Mouse (Mus musculus) liver, embryonic 16.5 days (tissue): ENCODE data around the gene Esrra. TPM values are rescaled to one million over a fixed set of nuclear protein-coding genes. Genes with fewer than 3 reads are reported as not detected.

Source experiments
- ATAC-seq: fragments of 200-750 bp; cut with Nextera tagmentation; 2 replicates; pipeline ENCODE4 v1.8.0; 2017; ENCODE audit warnings: low read depth, mild to moderate bottlenecking, moderate number of reproducible peaks, moderate library complexity
- H3K27ac ChIP-seq: fragments of 300-500 bp; sonication (generic); 2 replicates; pipeline ENCODE4 v1.5.1; 2014; ENCODE audit warnings: mild to moderate bottlenecking, low read length
- H3K27me3 ChIP-seq: fragments of 300-500 bp; sonication (generic); 2 replicates; pipeline ENCODE4 v1.6.1; 2014; ENCODE audit warnings: low read depth, low read length, mixed read lengths; ENCODE audit not compliant: control insufficient read depth, insufficient read depth
- H3K36me3 ChIP-seq: fragments of 300-500 bp; sonication (generic); 2 replicates; pipeline ENCODE4 v1.6.1; 2014; ENCODE audit warnings: mild to moderate bottlenecking; ENCODE audit not compliant: control insufficient read depth, insufficient read depth
- H3K4me1 ChIP-seq: fragments of 300-500 bp; sonication (generic); 2 replicates; pipeline ENCODE4 v1.6.1; 2014; ENCODE audit warnings: low read depth, low read length, mixed read lengths; ENCODE audit not compliant: control insufficient read depth
- H3K4me2 ChIP-seq: fragments of 300-500 bp; sonication (generic); 2 replicates; pipeline ENCODE4 v1.6.1; 2014; ENCODE audit warnings: low read depth, low read length, mixed read lengths
- H3K4me3 ChIP-seq: fragments of 300-500 bp; sonication (generic); 2 replicates; pipeline ENCODE4 v1.5.1; 2014; ENCODE audit warnings: low read depth, mild to moderate bottlenecking, low read length
- H3K9ac ChIP-seq: fragments of 300-500 bp; sonication (generic); 2 replicates; pipeline ENCODE4 v1.6.1; 2014; ENCODE audit warnings: low read depth, low read length
- H3K9me3 ChIP-seq: fragments of 300-500 bp; sonication (generic); replicated peaks from 2 replicates; pipeline ENCODE4 v1.6.1; 2016; ENCODE audit warnings: low read length; ENCODE audit not compliant: control insufficient read depth
- WGBS: fragments of 180-500 bp; shearing (Covaris S2); extraction: QIAGEN DNeasy Blood & Tissue Kit; methylation state at CpG from one replicate; pipeline ENCODE4 v1.1.7; 2014; ENCODE audit not compliant: insufficient replicate concordance; 5-methylcytosine and 5-hydroxymethylcytosine counted together
- polyA plus RNA-seq: library from polyadenylated mRNA; unstranded; fragments of >200 nt; fragmentation: Nextera tagmentation; extraction: Ambion mirVana; gene quantifications from 2 replicates; pipeline ENCODE4 v1.2.1, GENCODE M21; 2015

Esrra gene
- polyA plus RNA-seq, 1 experiment from 2014 or later = 4.8 TPM

DNA sequence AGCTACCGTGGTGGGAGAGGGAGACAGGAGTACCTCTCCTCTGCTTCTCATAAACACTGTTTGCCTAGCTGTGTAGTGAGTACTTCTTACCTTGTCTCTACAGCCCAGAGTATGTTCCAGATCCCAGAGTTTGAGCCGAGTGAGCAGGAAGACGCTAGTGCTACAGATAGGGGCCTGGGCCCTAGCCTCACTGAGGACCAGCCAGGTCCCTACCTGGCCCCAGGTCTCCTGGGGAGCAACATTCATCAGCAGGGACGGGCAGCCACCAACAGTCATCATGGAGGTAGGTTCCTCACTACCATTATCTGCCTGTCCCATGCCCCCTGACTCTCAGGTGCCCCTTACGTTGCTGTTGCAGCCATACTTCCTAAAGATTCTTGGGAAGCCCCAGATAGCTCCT, 21.2 kb upstream of the Esrra start:
- ATAC-seq = no peak
- Histone ChIP-seq H3K9ac (peak overlapping the region; percentile 69), H3K4me1 (peaks cover 17% of the 10 kb centered on the region), H3K27me3 (no peaks in the 10 kb centered on the region), H3K27ac (peak overlapping the region; percentile 58), H3K4me2 (peak overlapping the region; percentile 93), H3K36me3 (no peaks in the 10 kb centered on the region), H3K4me3 (peak overlapping the region; percentile 79), H3K9me3 (no peaks in the 10 kb centered on the region)
- 20% methylated on average over 5 of the region's 5 CpGs for WGBS

DNA sequence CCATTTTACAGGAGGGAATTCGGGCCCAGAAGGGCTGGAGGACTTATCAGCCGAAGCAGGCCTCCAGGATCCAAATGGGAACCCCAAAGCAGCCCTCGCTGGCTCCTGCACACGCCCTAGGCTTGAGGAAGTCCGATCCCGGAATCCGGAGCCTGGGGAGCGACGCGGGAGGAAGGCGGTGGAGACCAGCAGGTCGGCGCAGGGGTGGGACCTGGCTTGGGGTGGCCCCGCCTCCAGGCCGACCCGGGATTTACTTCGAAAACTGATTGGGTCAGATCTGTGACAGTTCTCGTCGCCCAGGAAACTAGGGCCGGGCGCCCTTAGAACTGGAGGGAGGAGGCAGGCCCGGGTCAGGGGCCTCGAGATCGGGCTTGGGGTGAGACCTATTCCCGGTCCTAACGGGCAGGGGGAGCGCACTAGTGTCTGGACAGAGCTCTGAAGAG, 20.7 kb upstream of the Esrra start, which contains the start of gene Gpr137:
Gpr137 (minus strand) TSS at position 232 of the 443 bp plus-strand sequence.
- WGBS = 0% methylated on average over 27 of the region's 27 CpGs
- Histone ChIP-seq H3K4me2 (peak within 1 kb of the TSS; percentile 93), H3K4me3 (peak within 1 kb of the TSS; percentile 79), H3K4me1 (peaks cover 17% of the 10 kb centered on the region), H3K27ac (peak within 1 kb of the TSS; percentile 89), H3K9ac (peak within 1 kb of the TSS; percentile 81), H3K36me3 (no peaks in the 10 kb centered on the region), H3K9me3 (no peaks in the 10 kb centered on the region), H3K27me3 (no peaks in the 10 kb centered on the region)
- ATAC-seq = peak; percentile 92

DNA sequence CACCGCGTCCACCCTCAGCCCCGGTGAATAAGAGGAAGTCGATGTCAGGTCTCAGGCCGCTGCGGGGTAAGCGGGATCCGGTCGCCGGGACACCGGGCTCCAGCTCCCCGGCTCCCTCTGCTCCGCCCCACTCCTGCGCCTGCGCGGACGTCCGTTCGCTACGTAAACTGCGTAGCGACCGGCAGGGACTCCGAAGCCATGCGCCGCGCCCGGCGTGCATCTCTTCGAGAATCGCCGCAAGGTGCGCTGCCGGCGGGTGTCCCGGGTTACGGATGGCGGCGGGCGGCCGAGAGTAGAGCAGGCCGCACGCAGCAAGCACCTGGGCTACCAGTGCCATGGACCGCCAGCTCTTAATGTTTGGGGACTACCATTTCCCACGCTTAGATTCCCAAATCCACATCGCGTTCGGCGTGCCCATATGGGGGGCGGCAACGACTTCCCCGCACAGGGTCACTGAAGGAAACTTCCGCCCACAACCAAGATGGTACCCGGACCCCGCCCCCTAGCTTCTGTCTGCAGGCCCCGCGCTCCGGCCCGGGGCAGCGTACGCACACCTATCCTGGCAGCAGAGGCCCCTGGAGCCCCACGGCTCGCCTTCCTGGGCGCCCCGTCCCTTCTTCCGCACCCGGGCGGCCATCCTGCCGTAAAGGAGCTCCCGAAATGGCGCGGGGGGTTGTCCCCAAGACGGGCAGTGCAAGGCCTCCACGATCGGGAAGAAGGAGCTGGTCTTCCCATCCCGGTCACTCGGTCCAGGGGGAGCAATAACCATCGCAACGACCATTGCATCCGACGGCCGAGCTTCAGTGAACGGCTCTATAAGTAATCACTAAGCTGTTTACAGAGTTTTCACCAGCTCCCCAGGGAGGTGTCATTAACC, 20.0 kb upstream of the Esrra start, which contains the start of gene Bad:
Bad (plus strand) TSS at position 490 of the 877 bp plus-strand sequence.
- H3K4me3 ChIP-seq = peak within 1 kb of the TSS; percentile 79
- peak within 1 kb of the TSS; percentile 93 for H3K4me2 ChIP-seq
- H3K27ac ChIP-seq = peak within 1 kb of the TSS; percentile 89
- peak; percentile 78 for ATAC-seq
- peak within 1 kb of the TSS; percentile 81 for H3K9ac ChIP-seq
- no peaks in the 10 kb centered on the region for H3K9me3 ChIP-seq
- H3K4me1 ChIP-seq = peaks cover 17% of the 10 kb centered on the region
- H3K27me3 ChIP-seq = no peaks in the 10 kb centered on the region
- under 1% methylated on average over 83 of the region's 83 CpGs for WGBS
- no peaks in the 10 kb centered on the region for H3K36me3 ChIP-seq

DNA sequence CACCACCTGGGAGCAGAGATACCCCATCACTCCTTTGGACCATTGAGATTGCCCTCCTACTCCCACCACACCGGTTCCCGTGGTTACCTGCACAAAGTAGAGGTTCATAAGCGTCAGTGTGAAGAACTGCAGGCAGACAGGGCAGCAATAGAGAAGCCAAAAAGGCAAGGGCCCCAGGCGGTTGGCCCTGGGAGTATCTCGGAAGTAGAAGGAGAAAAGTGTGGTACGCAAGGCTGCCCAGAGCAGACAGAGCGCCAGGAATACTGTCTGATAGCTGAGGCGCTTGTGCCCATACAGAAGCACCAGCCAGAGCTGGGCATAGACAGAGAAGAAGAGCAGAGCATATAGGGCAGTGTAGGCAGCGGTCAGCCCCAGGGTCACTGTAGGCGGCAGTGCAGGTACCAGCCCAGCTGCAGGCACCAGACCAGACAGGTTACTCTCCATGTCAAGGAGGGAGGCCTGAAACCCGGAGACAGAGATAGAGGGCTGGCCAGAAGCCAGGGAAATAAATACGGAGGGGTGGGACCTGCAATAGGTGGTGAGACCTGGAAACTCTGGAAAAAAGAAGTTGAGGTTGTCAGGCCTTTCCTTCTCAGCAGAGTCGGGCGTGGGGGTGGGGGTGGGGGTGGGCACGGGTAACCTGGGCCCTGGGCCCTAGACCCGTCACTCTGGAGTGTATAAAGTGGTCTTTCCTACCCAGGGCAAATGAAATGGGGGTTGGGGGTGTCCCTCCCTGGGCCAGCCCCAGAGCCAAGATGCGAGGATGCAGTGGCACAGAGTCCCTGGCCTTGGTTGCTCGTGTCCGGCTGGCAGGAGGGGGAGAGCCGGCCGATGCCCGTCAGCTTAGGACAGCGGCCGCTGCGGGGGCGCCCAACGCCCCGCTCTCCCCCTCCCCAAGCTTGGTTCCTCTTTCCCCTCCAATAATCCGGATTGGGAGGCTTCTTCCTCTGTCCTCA, 19.1 kb upstream of the Esrra start:
- Histone ChIP-seq H3K4me3 (peak overlapping the region; percentile 79), H3K9ac (peak overlapping the region; percentile 81), H3K4me2 (peak overlapping the region; percentile 93), H3K27me3 (peaks cover 5% of the 10 kb centered on the region), H3K4me1 (peaks cover 17% of the 10 kb centered on the region), H3K27ac (no peak overlapping the region), H3K36me3 (no peaks in the 10 kb centered on the region), H3K9me3 (no peaks in the 10 kb centered on the region)
- 25% methylated on average over 29 of the region's 29 CpGs for WGBS
- no peak for ATAC-seq

DNA sequence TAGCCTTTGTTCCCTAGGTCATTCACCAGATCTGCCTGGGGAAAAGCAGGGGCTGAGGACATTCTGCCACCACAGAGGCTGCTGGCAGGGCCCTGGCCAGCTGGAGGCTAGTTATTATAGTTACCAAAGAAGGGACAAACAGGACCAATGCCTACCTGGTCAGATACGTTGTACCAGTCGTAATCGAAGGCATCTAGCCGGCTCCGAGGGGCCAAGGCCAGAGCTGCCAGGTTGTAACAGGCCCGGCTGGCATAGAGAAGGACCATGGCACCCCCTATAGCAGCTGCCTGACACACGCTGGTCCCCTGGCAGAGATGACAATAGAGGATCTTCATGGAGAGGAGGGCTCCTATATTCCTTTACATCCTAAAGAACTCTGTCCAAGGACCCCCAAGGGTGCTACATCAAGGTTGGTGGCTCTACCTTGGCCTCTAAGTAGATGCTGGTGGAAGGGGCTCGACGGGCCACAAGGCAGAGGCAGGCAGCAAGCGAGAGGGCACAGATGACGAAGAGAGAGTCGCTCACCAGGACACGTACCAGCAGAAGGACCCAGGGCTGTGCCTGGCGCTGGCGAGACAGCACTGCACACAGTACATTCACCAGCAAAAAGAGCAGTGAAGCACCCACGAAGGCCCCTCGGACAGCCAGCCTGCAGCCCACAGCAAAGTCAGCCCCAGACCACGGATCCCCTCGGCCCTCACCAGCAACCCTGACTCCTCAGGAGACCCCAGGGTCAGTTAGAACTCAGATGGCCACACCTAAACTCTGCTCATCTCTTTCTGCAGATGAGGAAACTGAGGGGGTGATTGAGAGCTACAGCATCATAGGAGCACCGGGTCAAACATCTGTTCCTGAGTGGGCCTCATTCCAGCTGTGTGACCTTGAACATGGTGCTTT, 17.7 kb upstream of the Esrra start:
- 78% methylated on average over 20 of the region's 20 CpGs for WGBS
- no peak overlapping the region for H3K9ac ChIP-seq
- H3K27me3 ChIP-seq = peaks cover 18% of the 10 kb centered on the region
- no peaks in the 10 kb centered on the region for H3K36me3 ChIP-seq
- no peak overlapping the region for H3K27ac ChIP-seq
- ATAC-seq = no peak
- H3K4me3 ChIP-seq = no peak overlapping the region
- H3K4me1 ChIP-seq = peaks cover 17% of the 10 kb centered on the region
- H3K4me2 ChIP-seq = no peak overlapping the region
- H3K9me3 ChIP-seq = no peaks in the 10 kb centered on the region

DNA sequence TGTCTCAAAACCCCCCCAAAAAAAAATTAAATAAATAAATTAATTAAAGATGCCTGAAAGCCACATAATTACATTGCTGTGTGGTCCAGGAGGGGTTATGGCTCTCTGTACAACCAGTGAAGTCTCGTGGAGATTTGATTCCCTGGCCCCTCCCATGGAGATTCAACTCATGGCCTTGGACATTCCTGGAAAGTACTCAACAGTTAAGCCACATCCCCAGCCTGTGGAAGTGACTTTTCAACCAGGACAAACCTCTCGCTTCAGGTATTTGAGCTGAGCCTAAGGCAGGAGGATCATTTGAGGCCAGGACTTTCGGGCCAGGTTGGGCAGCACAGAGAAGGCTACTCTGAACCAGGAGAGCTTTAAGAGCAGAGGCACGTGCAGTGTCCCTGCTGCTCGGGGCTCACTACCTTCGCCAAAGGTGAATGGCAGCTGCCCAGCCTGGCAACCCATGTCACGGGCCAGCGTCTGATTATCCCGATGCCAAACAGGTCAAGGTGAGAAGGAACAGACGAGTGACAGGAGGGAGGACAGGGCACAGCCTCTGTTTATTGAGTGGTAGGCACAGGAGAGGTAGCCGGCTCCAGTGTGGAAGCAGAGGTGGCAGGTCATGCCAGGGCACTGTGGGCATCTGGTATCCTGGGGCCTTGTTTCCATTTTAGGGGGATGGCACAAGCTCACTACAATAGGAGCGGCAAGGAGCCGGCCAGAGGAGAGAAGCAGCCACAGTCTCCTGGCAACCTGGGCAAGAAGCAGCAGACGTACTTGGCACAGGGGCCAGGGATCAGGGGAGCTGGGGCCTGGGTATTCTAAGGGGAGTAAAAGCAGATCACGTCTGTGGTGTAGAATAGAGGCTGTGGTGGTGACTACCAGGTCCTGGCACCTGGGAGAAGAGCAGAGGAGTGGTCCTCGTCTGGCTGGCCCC, 16.2 kb upstream of the Esrra start:
- ATAC-seq = no peak
- peaks cover 34% of the 10 kb centered on the region for H3K27me3 ChIP-seq
- H3K4me1 ChIP-seq = peaks cover 17% of the 10 kb centered on the region
- H3K4me2 ChIP-seq = no peak overlapping the region
- no peak overlapping the region for H3K9ac ChIP-seq
- no peak overlapping the region for H3K4me3 ChIP-seq
- H3K9me3 ChIP-seq = no peaks in the 10 kb centered on the region
- H3K27ac ChIP-seq = no peak overlapping the region
- H3K36me3 ChIP-seq = no peaks in the 10 kb centered on the region
- 75% methylated on average over 16 of the region's 16 CpGs for WGBS

DNA sequence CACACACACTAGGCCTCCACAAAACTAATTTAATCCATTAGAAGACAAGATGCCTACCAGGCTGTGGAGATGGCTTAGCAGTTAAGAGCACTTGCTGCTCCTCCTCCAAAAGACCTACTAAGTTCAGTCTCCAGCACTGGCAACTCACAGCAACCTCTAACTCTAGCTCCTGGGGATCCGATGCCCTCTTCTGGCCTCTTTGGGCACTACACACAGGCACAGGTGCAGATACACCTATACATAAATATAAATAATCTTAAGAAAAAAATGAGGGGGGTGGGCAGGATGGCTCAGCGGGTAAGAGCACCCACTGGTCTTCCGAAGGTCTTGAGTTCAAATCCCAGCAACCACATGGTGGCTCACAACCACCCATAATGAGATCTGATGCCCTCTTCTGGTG, 14.7 kb upstream of the Esrra start:
- no peak for ATAC-seq
- Histone ChIP-seq H3K4me1 (peaks cover 14% of the 10 kb centered on the region), H3K4me3 (no peak overlapping the region), H3K4me2 (no peak overlapping the region), H3K27me3 (peaks cover 49% of the 10 kb centered on the region), H3K9me3 (no peaks in the 10 kb centered on the region), H3K9ac (no peak overlapping the region), H3K36me3 (no peaks in the 10 kb centered on the region), H3K27ac (no peak overlapping the region)
- WGBS = 26% methylated on average over 3 of the region's 3 CpGs
